Mouse (Mus musculus): ENCODE data around the gene Wdtc1.

GRCm38 (mm10) chr4:133250609-133251008 lies 102.7 kb downstream of the Wdtc1 start:
- TF ChIP-seq POLR2A (IDR thresholded peaks at IDR 0.05; ENCODE audit: borderline replicate concordance, extremely low read depth, low read depth, low read length) (no peak), CTCF (IDR thresholded peaks at IDR 0.05; ENCODE audit: insufficient read depth, low read length) (peak; percentile 57)
